Comparison of ENCODE assay signal across 13 mouse cellular contexts in genomic region chr4:59690145-59690544, GRCm38 (mm10).
DNase-seq lines count a peak whose midpoint lies in the region; ATAC-seq lines count a peak whose summit lies in the region.
"Had no signal": no experiment of that assay in that cellular context is flagged by ENCODE, and none has a peak within 500 bp of the region (broad histone marks: within the 10 kb centered on the region; RNA-seq: fewer than 3 reads in every experiment).

No protein-coding gene starts in this region.

- WGBS in liver, embryonic 12.5 days (ENCODE audit: insufficient replicate concordance): 89% methylated on average over 4 of the region's 4 CpGs
- 42% methylated on average over 4 of the region's 4 CpGs for WGBS in hindbrain, embryonic 11.5 days
- 32% methylated on average over 4 of the region's 4 CpGs for WGBS in hindbrain, embryonic 14.5 days
- WGBS in neural tube, embryonic 12.5 days: 49% methylated on average over 4 of the region's 4 CpGs

- ATAC-seq in liver, embryonic 12.5 days: no peak
- ATAC-seq in hindbrain, embryonic 11.5 days (ENCODE audit: low FRiP score): peak; percentile 70; the same call in 1 of the 2 replicates
- ATAC-seq in hindbrain, embryonic 14.5 days (ENCODE audit: low FRiP score): peak; percentile 74
- ATAC-seq in neural tube, embryonic 12.5 days (ENCODE audit: low FRiP score, low read depth): 0 out of 2 replicates have a peak, but pooled peaks have one; percentile 48
- ATAC-seq: lung, postnatal 0 days had no signal

- no peak for DNase-seq in liver
- DNase-seq in hindbrain, embryonic 11.5 days (ENCODE audit: low spot score): peak; percentile 27
- DNase-seq in hindbrain, embryonic 14.5 days (ENCODE audit: low spot score): no peak
- no peak for DNase-seq in cerebellum, adult 9-10 months
- DNase-seq in gastrocnemius, postnatal 14 days: no peak
- DNase-seq: adrenal gland, postnatal 36 days; cerebellum, adult 9-11 months; heart, postnatal 10 days had no signal

- peak overlapping the region; percentile 79 for H3K27ac ChIP-seq in liver, embryonic 12.5 days
- H3K27ac ChIP-seq in hindbrain, embryonic 11.5 days (ENCODE audit: low read depth, low read length): no peak overlapping the region
- no peak overlapping the region for H3K27ac ChIP-seq in hindbrain, embryonic 14.5 days
- H3K27ac ChIP-seq in neural tube, embryonic 12.5 days: no peak overlapping the region
- H3K27ac ChIP-seq: kidney, embryonic 15.5 days had no signal

- H3K4me3 ChIP-seq in liver, embryonic 12.5 days: no peak overlapping the region
- no peak overlapping the region for H3K4me3 ChIP-seq in hindbrain, embryonic 11.5 days (ENCODE audit: low read depth, low read length)
- no peak overlapping the region for H3K4me3 ChIP-seq in hindbrain, embryonic 14.5 days (replicated peaks; ENCODE audit: low read length)
- H3K4me3 ChIP-seq in neural tube, embryonic 12.5 days: no peak overlapping the region
- H3K4me3 ChIP-seq: kidney, embryonic 15.5 days; myocyte had no signal

- peaks cover 47% of the 10 kb centered on the region for H3K4me1 ChIP-seq in liver, embryonic 12.5 days
- H3K4me1 ChIP-seq in hindbrain, embryonic 11.5 days (replicated peaks; ENCODE audit: control insufficient read depth, insufficient read depth, low read length): no peaks in the 10 kb centered on the region
- peaks cover 13% of the 10 kb centered on the region; the same call in 1 of the 2 replicates for H3K4me1 ChIP-seq in hindbrain, embryonic 14.5 days (replicated peaks; ENCODE audit: control insufficient read depth, insufficient read depth, low read length)
- peaks cover 13% of the 10 kb centered on the region for H3K4me1 ChIP-seq in neural tube, embryonic 12.5 days
- H3K4me1 ChIP-seq: kidney, embryonic 15.5 days had no signal

- peaks cover 16% of the 10 kb centered on the region for H3K36me3 ChIP-seq in liver, embryonic 12.5 days
- no peaks in the 10 kb centered on the region for H3K36me3 ChIP-seq in hindbrain, embryonic 11.5 days (ENCODE audit: control insufficient read depth, insufficient read depth, low read length)
- peaks cover 11% of the 10 kb centered on the region for H3K36me3 ChIP-seq in hindbrain, embryonic 14.5 days (replicated peaks; ENCODE audit: control insufficient read depth, insufficient read depth)
- peaks cover 9% of the 10 kb centered on the region; the same call in 1 of the 2 replicates for H3K36me3 ChIP-seq in neural tube, embryonic 12.5 days

- H3K27me3 ChIP-seq in liver, embryonic 12.5 days (replicated peaks): no peaks in the 10 kb centered on the region
- H3K27me3 ChIP-seq in hindbrain, embryonic 11.5 days (ENCODE audit: control insufficient read depth, insufficient read depth, low read length): no peaks in the 10 kb centered on the region
- no peaks in the 10 kb centered on the region for H3K27me3 ChIP-seq in hindbrain, embryonic 14.5 days (ENCODE audit: control insufficient read depth, insufficient read depth, low read length)
- H3K27me3 ChIP-seq in neural tube, embryonic 12.5 days (replicated peaks): no peaks in the 10 kb centered on the region
- H3K27me3 ChIP-seq: kidney, embryonic 15.5 days had no signal

- H3K4me2 ChIP-seq in liver, embryonic 12.5 days: 0 out of 2 replicates have a peak overlapping the region, but pooled peaks have one; percentile 59
- H3K4me2 ChIP-seq in hindbrain, embryonic 11.5 days (replicated peaks; ENCODE audit: low read depth, low read length): no peak overlapping the region
- no peak overlapping the region for H3K4me2 ChIP-seq in hindbrain, embryonic 14.5 days (replicated peaks)
- no peak overlapping the region for H3K4me2 ChIP-seq in neural tube, embryonic 12.5 days (replicated peaks)
- H3K4me2 ChIP-seq: kidney, embryonic 15.5 days had no signal

- H3K9ac ChIP-seq in liver, embryonic 12.5 days: no peak overlapping the region
- H3K9ac ChIP-seq in hindbrain, embryonic 11.5 days (ENCODE audit: low read depth, low read length): no peak overlapping the region
- no peak overlapping the region for H3K9ac ChIP-seq in hindbrain, embryonic 14.5 days
- no peak overlapping the region for H3K9ac ChIP-seq in neural tube, embryonic 12.5 days
- H3K9ac ChIP-seq: kidney, embryonic 15.5 days had no signal

- H3K9me3 ChIP-seq in liver, embryonic 12.5 days (replicated peaks): no peaks in the 10 kb centered on the region
- H3K9me3 ChIP-seq in hindbrain, embryonic 11.5 days (ENCODE audit: control insufficient read depth, low read length): no peaks in the 10 kb centered on the region
- H3K9me3 ChIP-seq in hindbrain, embryonic 14.5 days (ENCODE audit: control insufficient read depth, low read length): no peaks in the 10 kb centered on the region
- no peaks in the 10 kb centered on the region for H3K9me3 ChIP-seq in neural tube, embryonic 12.5 days
- H3K9me3 ChIP-seq: kidney, embryonic 15.5 days had no signal

- intact Hi-C loops in gastrocnemius, postnatal 14 days (cut with DNase I; ENCODE audit: low total_unique reads): no loop called here
